Mouse (Mus musculus) liver, embryonic 14.5 days (tissue): ENCODE measurements around the gene Rad54l2. TPM values are rescaled to one million over a fixed set of nuclear protein-coding genes. Genes with fewer than 3 reads are reported as not detected.

Source experiments
- ATAC-seq: fragments of 200-750 bp; cut with Nextera tagmentation; 2 replicates; pipeline ENCODE4 v1.8.0; 2017; ENCODE audit warnings: moderate number of reproducible peaks, mild to moderate bottlenecking, moderate library complexity; ENCODE audit not compliant: insufficient read depth
- DNase-seq, 3 experiments: peaks; one replicate each; pipeline ENCODE4 v3.0.0-alpha.2; 2012 to 2013; ENCODE audit warnings: low read depth in 3 of 3, low spot score in 3 of 3
- H3K27ac ChIP-seq: fragments of 300-500 bp; sonication (generic); 2 replicates; pipeline ENCODE4 v1.5.1; 2014; ENCODE audit warnings: moderate library complexity, mild to moderate bottlenecking, control low read depth, inconsistent platforms
- H3K27me3 ChIP-seq: fragments of 300-500 bp; sonication (generic); 2 replicates; pipeline ENCODE4 v1.6.1; 2014; ENCODE audit warnings: mild to moderate bottlenecking, low read length, moderate library complexity; ENCODE audit not compliant: control insufficient read depth, insufficient read depth
- H3K36me3 ChIP-seq: fragments of 300-500 bp; sonication (generic); replicated peaks from 2 replicates; pipeline ENCODE4 v1.6.1; 2014; ENCODE audit warnings: low read depth; ENCODE audit not compliant: control insufficient read depth, insufficient read depth
- H3K4me1 ChIP-seq, 2 experiments: fragments of 200-500 bp in 1 of 2; fragments of 300-500 bp in 1 of 2; sonication (generic) in 1 of 2; replicated peaks; 2 replicates each; pipeline ENCODE4 v1.6.1; 2012 to 2014; ENCODE audit warnings: antibody characterized with exemption in 1 of 2, inconsistent platforms in 1 of 2, low read length in 1 of 2; ENCODE audit not compliant: control insufficient read depth in 2 of 2, insufficient read depth in 2 of 2
- H3K4me2 ChIP-seq: fragments of 300-500 bp; sonication (generic); 2 replicates; pipeline ENCODE4 v1.6.1; 2014; ENCODE audit warnings: low read depth, mild to moderate bottlenecking, control low read depth, moderate library complexity
- H3K4me3 ChIP-seq, 2 experiments: fragments of 200-500 bp in 1 of 2; fragments of 300-500 bp in 1 of 2; sonication (generic) in 1 of 2; 2 replicates each; pipeline ENCODE4 v1.5.1; 2012 to 2014; ENCODE audit warnings: low read depth in 2 of 2, low read length in 2 of 2, mild to moderate bottlenecking in 2 of 2, control low read depth in 1 of 2, inconsistent platforms in 1 of 2, moderate library complexity in 1 of 2; ENCODE audit not compliant: insufficient read depth in 1 of 2
- H3K9ac ChIP-seq: fragments of 300-500 bp; sonication (generic); replicated peaks from 2 replicates; pipeline ENCODE4 v1.6.1; 2014; ENCODE audit warnings: mild to moderate bottlenecking, control low read depth, moderate library complexity
- H3K9me3 ChIP-seq: fragments of 300-500 bp; sonication (generic); 2 replicates; pipeline ENCODE4 v1.6.1; 2016; ENCODE audit warnings: low read length, mixed read lengths; ENCODE audit not compliant: control insufficient read depth
- CTCF ChIP-seq: IDR thresholded peaks from 2 replicates; pipeline ENCODE4 v1.5.1; 2016; ENCODE audit warnings: antibody characterized with exemption, low read depth, control low read depth
- EP300 ChIP-seq: IDR thresholded peaks from 2 replicates; pipeline ENCODE4 v1.6.1; 2016; ENCODE audit warnings: antibody characterized with exemption, low read depth
- WGBS: fragments of 180-500 bp; shearing (Covaris S2); extraction: QIAGEN DNeasy Blood & Tissue Kit; methylation state at CpG from one replicate; pipeline ENCODE4 v1.1.7; 2014; ENCODE audit not compliant: insufficient replicate concordance; 5-methylcytosine and 5-hydroxymethylcytosine counted together
- polyA plus RNA-seq, 2 experiments: library from polyadenylated mRNA; depleted of rRNA in 1 of 2; stranded (reverse) in 1 of 2; unstranded in 1 of 2; fragments of >200 nt; fragmentation: Nextera tagmentation in 1 of 2; extraction: Ambion mirVana in 1 of 2; gene quantifications; 2 replicates each; pipeline versions ENCODE4 v1.2.1 to v1.2.3; 2012 to 2014

Rad54l2 gene
- polyA plus RNA-seq, 2 experiments, result 0.96 to 2.4 TPM

- TF ChIP-seq CTCF, result no peak
- TF ChIP-seq EP300, result no peak
- no peaks in the 10 kb centered on the region for H3K36me3 ChIP-seq
- no peak overlapping the region for H3K4me3 ChIP-seq
- no peaks in the 10 kb centered on the region for H3K9me3 ChIP-seq
- H3K4me1 ChIP-seq, result peaks cover 0 to 13% of the 10 kb centered on the region in 2 experiments
- no peak for ATAC-seq
- H3K27me3 ChIP-seq, result no peaks in the 10 kb centered on the region
- no peak overlapping the region for H3K4me2 ChIP-seq
- no peak overlapping the region for H3K9ac ChIP-seq
- no peak for DNase-seq
- 79% methylated on average over 3 of the region's 3 CpGs for WGBS
- H3K27ac ChIP-seq, result no peak overlapping the region
Observed at GRCm38 (mm10) chr9:106777423-106777822, 11.6 kb downstream of the Rad54l2 start.

DNA sequence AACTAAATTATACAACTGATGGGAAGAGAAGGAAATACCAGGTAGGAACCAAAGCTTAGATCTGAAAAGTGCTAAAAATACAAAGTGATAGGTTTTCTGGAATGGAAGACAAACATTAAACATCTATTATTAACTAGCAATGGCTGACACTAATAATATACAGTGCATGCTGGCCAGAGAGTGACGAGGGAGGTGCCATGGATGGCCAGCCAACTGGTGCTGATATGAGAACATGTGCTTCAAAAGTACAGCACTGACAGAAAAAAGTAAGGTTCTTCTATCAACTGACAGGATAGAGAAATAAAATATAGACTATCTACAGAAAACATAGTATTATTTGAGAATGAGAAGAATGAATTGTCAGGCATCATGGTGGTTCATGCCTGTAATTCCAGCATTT, 12.9 kb downstream of the Rad54l2 start:
- peak; percentile 56; the same call in 1 of the 2 replicates for ATAC-seq
- Histone ChIP-seq H3K9me3 (no peaks in the 10 kb centered on the region), H3K9ac (no peak overlapping the region), H3K27ac (no peak overlapping the region), H3K36me3 (no peaks in the 10 kb centered on the region), H3K4me3 (no peak overlapping the region), H3K4me2 (no peak overlapping the region), H3K4me1 (peaks cover 5 to 20% of the 10 kb centered on the region in 2 experiments), H3K27me3 (no peaks in the 10 kb centered on the region)
- WGBS, result 29% methylated on average over 1 of the region's 1 CpGs
- TF ChIP-seq EP300, result no peak
- no peak for TF ChIP-seq CTCF
- DNase-seq, result no peak

GRCm38 (mm10) chr9:106771770-106772169, 17.2 kb downstream of the Rad54l2 start:
- Histone ChIP-seq H3K4me2 (no peak overlapping the region), H3K4me1 (peaks cover 15 to 32% of the 10 kb centered on the region in 2 experiments), H3K9ac (no peak overlapping the region), H3K4me3 (no peak overlapping the region), H3K27ac (no peak overlapping the region; the same call in 1 of the 2 replicates), H3K27me3 (no peaks in the 10 kb centered on the region), H3K36me3 (no peaks in the 10 kb centered on the region), H3K9me3 (no peaks in the 10 kb centered on the region)
- TF ChIP-seq EP300 (no peak), CTCF (no peak)
- ATAC-seq (peak; percentile 33; the same call in 1 of the 2 replicates), DNase-seq (no peak)
- 78% methylated on average over 2 of the region's 2 CpGs for whole genome bisulfite sequencing

DNA sequence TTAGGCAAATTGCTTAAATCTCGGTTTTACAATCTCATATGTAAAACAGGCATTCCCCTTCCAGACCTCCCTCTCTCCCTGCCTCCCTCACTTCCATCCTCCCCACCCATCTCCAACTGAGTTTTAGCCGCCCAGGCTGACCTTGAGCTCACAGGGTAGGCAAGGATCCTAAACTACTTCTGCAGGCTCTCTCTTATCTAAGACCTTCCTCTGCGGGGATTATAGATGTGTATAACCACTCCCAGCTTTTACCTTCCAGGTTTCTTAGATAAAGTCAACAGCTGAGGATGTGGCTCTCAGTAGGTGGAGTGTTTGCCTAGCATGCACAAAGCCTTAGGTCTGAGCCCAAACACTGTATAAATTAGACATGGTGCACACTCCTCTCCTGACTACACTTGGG, 18.8 kb downstream of the Rad54l2 start:
- no peak overlapping the region for H3K4me3 ChIP-seq
- H3K27ac ChIP-seq, result no peak overlapping the region
- H3K9me3 ChIP-seq, result no peaks in the 10 kb centered on the region
- no peak overlapping the region; the same call in 1 of the 2 replicates for H3K4me2 ChIP-seq
- H3K27me3 ChIP-seq, result no peaks in the 10 kb centered on the region
- peaks cover 15 to 25% of the 10 kb centered on the region in 2 experiments for H3K4me1 ChIP-seq
- 26% methylated on average over 3 of the region's 3 CpGs for WGBS
- ATAC-seq (peak; percentile 68), DNase-seq (peak in 1 of 3 experiments; percentile 16)
- H3K36me3 ChIP-seq, result no peaks in the 10 kb centered on the region
- no peak overlapping the region for H3K9ac ChIP-seq
- TF ChIP-seq EP300 (0 out of 2 replicates have a peak, but pooled peaks have one; percentile 10), CTCF (no peak)

- no peak overlapping the region for H3K9ac ChIP-seq
- WGBS, result 76% methylated on average over 5 of the region's 5 CpGs
- no peaks in the 10 kb centered on the region for H3K27me3 ChIP-seq
- DNase-seq (no peak), ATAC-seq (no peak)
- no peak for TF ChIP-seq EP300
- TF ChIP-seq CTCF, result no peak
- H3K9me3 ChIP-seq, result no peaks in the 10 kb centered on the region
- H3K27ac ChIP-seq, result no peak overlapping the region
- no peak overlapping the region for H3K4me3 ChIP-seq
- no peaks in the 10 kb centered on the region for H3K36me3 ChIP-seq
- H3K4me2 ChIP-seq, result no peak overlapping the region
- peaks cover 15 to 25% of the 10 kb centered on the region in 2 experiments for H3K4me1 ChIP-seq
Observed at GRCm38 (mm10) chr9:106769781-106770180, 19.2 kb downstream of the Rad54l2 start.
